Mouse (Mus musculus) common myeloid progenitor, adult 5-6 weeks (primary cell): ENCODE measurements around the gene Rpl18. TPM values are rescaled to one million over a fixed set of nuclear protein-coding genes. Genes with fewer than 3 reads are reported as not detected.

Source experiments
- ATAC-seq: replicated peaks from 2 replicates; pipeline ENCODE4 v1.8.0; 2016; ENCODE audit warnings: low read depth, mild to moderate bottlenecking, moderate TSS enrichment, inconsistent platforms; ENCODE audit not compliant: poor library complexity, severe bottlenecking
- total RNA-seq: library from RNA; stranded (forward); fragments of 200-1000, 187-1606 nt; gene quantifications from 2 replicates; pipeline ENCODE4 v1.2.3, GENCODE M21; 2017

Gene Rpl18
- total RNA-seq, 1 experiment from 2014 or later, result 1,786 TPM

- ATAC-seq, result no peak
These were observed 8.5 kb downstream of the Rpl18 start for GRCm38 (mm10) chr7:45723781-45724180.

- ATAC-seq, result no peak
These were observed 9.9 kb downstream of the Rpl18 start for GRCm38 (mm10) chr7:45725151-45725550.

GRCm38 (mm10) chr7:45725713-45726112 lies 10.5 kb downstream of the Rpl18 start, which contains the start of gene Spaca4:
TSS of gene Spaca4 (minus strand) at chr7:45725813.
- ATAC-seq, result no peak

- ATAC-seq, result no peak
These were observed 11.2 kb downstream of the Rpl18 start for GRCm38 (mm10) chr7:45726419-45726818.

GRCm38 (mm10) chr7:45727625-45728024 lies 12.4 kb downstream of the Rpl18 start:
- no peak for ATAC-seq

- peak; percentile 57 for ATAC-seq
These were observed 15.6 kb downstream of the Rpl18 start for GRCm38 (mm10) chr7:45730727-45731431.

- ATAC-seq, result 0 out of 2 replicates have a peak, but pooled peaks have one; percentile 12
These were observed 18.2 kb downstream of the Rpl18 start for GRCm38 (mm10) chr7:45733477-45733876.

GRCm38 (mm10) chr7:45739162-45739763 lies 24.0 kb downstream of the Rpl18 start:
- peak; percentile 69 for ATAC-seq

- ATAC-seq, result no peak
These were observed 24.6 kb downstream of the Rpl18 start for GRCm38 (mm10) chr7:45739820-45740219.

- peak; percentile 27 for ATAC-seq
These were observed 26.1 kb downstream of the Rpl18 start for GRCm38 (mm10) chr7:45741308-45741707.

GRCm38 (mm10) chr7:45741777-45742176 lies 26.5 kb downstream of the Rpl18 start:
- ATAC-seq, result peak; percentile 71

GRCm38 (mm10) chr7:45742338-45742737 lies 27.1 kb downstream of the Rpl18 start:
- peak; percentile 33 for ATAC-seq

GRCm38 (mm10) chr7:45744387-45744786 lies 29.1 kb downstream of the Rpl18 start:
- peak; percentile 47; the same call in 1 of the 2 replicates for ATAC-seq

GRCm38 (mm10) chr7:45746518-45746917 lies 31.3 kb downstream of the Rpl18 start:
- no peak for ATAC-seq

- no peak for ATAC-seq
These were observed 32.2 kb downstream of the Rpl18 start for GRCm38 (mm10) chr7:45747450-45747849.

- ATAC-seq, result no peak
These were observed 32.9 kb downstream of the Rpl18 start for GRCm38 (mm10) chr7:45748110-45748509.

GRCm38 (mm10) chr7:45749401-45749800 lies 34.1 kb downstream of the Rpl18 start:
- 0 out of 2 replicates have a peak, but pooled peaks have one; percentile 32 for ATAC-seq

- ATAC-seq, result no peak
These were observed 34.9 kb downstream of the Rpl18 start for GRCm38 (mm10) chr7:45750162-45750561.

- ATAC-seq, result no peak
These were observed 40.4 kb downstream of the Rpl18 start for GRCm38 (mm10) chr7:45755703-45756102.

- ATAC-seq, result no peak
These were observed 44.1 kb downstream of the Rpl18 start for GRCm38 (mm10) chr7:45759400-45759799.

- no peak for ATAC-seq
These were observed 44.9 kb downstream of the Rpl18 start for GRCm38 (mm10) chr7:45760151-45760550.
